Mouse (Mus musculus) layer of hippocampus, adult 11-12 months (tissue): ENCODE results near the gene Fam117b.

ENCODE experiments used
- DNase-seq: peaks from one replicate; pipeline ENCODE4 v3.0.0; 2022; ENCODE audit warnings: low spot score

Gene Fam117b

DNA sequence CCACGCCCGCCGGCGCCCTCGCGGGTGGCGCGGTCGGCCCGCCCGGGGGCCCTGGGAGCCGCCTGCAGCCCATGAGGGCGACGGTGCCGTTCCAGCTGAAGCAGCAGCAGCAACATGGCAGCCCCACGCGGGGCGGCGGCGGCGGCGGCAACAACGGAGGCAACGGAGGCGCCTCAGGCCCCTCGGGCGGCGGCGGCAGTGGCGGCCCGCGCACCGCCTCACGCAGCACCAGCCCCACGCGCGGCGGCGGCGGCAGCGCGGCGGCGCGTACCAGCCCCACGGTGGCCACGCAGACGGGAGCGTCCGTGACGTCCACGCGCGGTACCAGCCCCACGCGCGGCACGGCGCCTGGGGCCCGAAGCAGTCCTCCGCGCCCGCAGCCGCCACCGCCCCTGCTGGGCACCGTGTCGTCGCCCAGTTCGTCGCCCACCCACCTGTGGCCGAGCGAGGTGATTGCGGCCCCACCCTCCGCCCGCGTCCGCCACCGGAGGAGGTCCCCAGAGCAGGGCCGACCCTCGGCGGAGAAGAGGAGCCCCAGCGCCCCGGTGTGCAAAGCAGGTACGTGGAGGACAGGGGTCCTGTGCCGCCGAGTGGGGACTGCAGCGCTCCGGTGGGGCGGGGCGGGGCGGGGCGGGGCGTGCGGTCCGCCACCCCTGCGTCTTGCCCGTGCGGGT lies 526 bp downstream of the Fam117b start:
- peak; percentile 64 for DNase-seq

GRCm38 (mm10) chr1:59913869-59914225 lies 1.0 kb downstream of the Fam117b start:
- DNase-seq = peak; percentile 53

DNA sequence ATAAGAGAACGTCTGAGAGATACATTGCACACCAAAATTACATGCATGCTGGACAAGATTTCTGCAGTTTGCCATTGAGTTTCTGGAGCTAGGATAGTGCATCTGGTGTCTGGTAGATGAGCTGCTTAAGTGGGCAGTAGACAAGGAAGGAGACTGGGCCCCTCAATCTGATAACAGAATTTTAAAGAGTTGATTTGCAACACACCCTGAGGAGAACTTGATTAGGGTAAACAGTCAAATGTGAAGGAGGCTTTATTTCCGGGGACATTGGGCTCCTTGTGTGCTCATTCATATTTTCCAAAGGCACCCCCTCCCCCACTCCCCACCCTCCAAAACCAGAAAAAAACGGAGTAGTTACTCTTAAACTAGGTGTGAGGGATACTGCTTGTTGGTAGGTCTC lies 2.0 kb downstream of the Fam117b start:
- no peak for DNase-seq

- DNase-seq = no peak
These were observed 3.2 kb downstream of the Fam117b start for GRCm38 (mm10) chr1:59915843-59916610.

GRCm38 (mm10) chr1:59917401-59917800 lies 4.6 kb downstream of the Fam117b start:
- no peak for DNase-seq

- DNase-seq = no peak
These were observed 5.3 kb downstream of the Fam117b start for GRCm38 (mm10) chr1:59918075-59918474.

- no peak for DNase-seq
These were observed 10.4 kb downstream of the Fam117b start for GRCm38 (mm10) chr1:59923201-59923600.

DNA sequence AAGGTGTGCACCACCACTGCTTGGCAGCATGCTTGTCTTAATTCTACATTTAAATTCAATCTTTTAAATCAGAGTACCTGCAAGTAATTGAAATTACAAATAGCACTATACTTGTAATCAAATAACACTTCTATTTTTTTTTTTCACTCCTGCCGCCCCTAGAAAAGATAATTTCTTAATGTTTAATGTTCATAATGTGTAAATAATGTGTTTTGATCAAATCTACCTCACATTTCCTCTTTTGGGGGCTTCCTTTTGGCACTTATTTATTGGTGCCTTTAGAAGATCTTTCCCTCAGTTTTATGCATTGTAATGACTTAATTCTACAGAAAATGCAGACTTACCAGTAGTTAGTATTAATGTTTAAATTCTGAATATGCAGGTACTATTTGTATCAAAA lies 10.9 kb downstream of the Fam117b start:
- no peak for DNase-seq

DNA sequence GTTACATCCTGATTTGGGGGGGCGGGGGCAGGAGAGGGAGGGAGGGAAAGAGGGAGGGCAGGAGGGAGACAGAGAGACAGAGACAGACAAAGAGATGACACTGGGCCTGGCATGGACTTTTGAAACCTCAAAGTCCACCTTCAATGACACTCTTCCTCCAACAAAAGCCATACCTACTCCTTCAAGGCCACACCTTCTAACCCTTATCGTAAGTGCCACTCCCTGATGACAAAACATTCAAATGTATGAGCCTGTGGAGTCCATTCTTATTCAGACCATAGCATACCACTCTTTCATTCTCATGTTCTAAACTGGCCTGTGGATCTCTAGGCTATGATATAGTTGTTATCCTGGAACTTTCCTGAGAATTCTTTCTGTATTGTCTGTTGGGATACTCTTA lies 11.6 kb downstream of the Fam117b start:
- no peak for DNase-seq

DNA sequence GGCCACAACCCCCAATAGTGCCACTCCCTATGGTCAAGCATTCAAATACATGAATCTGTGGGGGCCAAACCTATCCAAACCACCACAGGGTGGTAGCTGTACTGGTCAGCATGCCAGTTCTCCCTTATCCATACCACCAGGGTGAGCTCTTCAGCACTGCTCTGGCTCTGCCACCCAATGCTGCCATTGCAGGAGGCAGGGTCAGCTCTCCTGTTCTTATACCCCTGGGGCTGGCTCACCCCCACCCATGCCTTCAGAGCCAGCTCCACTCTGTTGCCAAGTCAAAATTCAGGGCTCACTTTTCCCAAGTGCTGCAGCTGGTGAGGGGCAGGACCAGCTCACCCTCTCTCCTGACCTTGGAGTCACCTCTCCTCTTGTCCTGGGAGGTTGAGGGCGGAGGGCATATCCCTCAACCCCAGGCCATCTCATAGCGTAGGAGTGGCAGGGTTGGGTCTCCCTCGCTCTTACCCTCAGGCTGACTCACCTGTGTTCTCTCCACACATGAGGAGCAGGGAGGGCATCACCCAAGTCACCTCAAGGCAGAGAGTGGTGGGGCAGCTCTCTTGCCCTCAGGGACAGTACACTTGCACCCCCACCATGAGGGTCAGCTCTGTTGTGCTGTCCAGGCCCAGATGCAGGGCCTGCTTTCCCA lies 13.3 kb downstream of the Fam117b start:
- no peak for DNase-seq

- DNase-seq = no peak
These were observed 14.4 kb downstream of the Fam117b start for GRCm38 (mm10) chr1:59927131-59927680.

GRCm38 (mm10) chr1:59930926-59931325 lies 18.1 kb downstream of the Fam117b start:
- no peak for DNase-seq

GRCm38 (mm10) chr1:59932991-59933390 lies 20.2 kb downstream of the Fam117b start:
- no peak for DNase-seq

GRCm38 (mm10) chr1:59941063-59941462 lies 28.3 kb downstream of the Fam117b start:
- no peak for DNase-seq

GRCm38 (mm10) chr1:59942057-59942790 lies 29.4 kb downstream of the Fam117b start:
- DNase-seq = no peak

DNA sequence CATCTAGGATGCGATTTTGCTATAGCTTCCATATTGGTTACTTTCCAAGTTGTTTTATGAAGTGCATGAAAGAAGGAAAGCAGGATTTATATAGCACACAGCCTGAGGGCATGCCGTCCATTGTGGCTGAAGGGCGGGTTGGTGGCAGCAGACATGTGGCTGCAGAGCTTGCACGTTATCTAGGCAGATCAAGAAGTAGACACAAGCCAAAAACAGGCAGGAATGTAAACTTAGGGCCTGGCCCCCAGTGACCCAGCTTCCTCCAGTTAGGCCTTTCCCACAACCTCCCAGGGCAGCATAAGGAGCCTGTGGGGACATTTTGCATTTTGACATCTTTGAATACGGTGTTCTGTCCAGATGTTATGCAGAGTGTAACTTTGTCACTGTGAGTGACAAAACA lies 31.0 kb downstream of the Fam117b start:
- no peak for DNase-seq

- no peak for DNase-seq
These were observed 33.2 kb downstream of the Fam117b start for GRCm38 (mm10) chr1:59945969-59946368.

DNA sequence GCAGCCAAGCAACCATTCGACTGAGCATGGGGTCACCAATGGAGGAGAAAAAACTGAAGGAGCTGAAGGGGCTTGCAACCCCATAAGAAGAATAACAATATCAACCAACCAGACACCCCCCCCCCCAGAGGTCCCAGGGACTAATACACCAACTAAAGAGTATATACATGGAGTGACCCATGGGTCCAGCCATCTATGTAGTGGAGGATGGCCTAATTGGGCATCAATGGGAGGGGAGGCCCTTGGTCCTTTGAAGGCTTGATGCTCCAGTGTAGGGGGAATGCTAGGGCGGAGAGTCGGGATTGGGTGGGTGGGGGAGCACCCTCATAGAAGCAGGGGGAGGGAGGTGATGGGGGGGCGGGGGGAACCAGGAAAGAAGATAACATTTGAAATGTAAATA lies 34.7 kb downstream of the Fam117b start:
- no peak for DNase-seq

DNA sequence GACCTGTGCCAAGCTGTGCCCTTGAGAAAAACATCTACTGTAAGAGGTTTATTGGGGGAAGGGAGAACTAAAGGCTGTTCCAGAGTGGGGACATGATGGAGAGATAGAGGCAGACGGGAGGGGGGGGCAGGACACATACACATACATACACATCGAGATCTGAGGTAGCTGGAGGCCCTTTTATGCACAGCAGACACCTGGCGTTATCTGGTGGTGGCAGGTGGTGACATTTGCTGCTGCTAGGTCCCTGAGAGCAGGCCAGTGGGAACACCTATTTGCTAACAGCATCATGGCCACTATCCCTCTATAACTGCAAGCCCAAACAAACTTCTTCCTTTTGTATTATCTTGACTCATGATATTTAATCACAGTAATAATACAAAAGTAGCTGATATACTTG lies 44.4 kb downstream of the Fam117b start:
- no peak for DNase-seq

GRCm38 (mm10) chr1:59959941-59960340 lies 47.1 kb downstream of the Fam117b start:
- DNase-seq = no peak

GRCm38 (mm10) chr1:59966171-59966785 lies 53.5 kb downstream of the Fam117b start:
- no peak for DNase-seq

DNA sequence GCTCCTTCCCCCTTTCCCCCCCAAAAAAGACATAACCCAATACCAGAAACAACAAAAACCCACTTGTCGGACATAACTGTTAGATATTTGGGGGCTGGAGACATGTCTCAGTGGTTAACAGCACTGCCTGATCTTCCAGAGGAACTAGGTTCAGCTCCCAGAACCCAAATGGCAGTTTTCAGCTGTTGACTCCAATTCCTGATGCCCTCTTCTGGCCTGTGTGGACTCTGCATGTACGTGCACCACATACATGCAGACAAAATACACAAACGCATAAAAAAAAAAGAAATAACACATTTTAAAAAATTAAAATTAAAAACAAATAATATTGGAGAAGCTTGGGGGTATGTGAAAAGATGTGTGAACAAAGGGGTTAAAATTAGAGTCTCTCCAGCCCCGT lies 54.5 kb downstream of the Fam117b start:
- DNase-seq = peak; percentile 23
